Mouse (Mus musculus) testis, adult 2 months (tissue): ENCODE measurements around the gene Lztr1.

Experiments used
- CTCF ChIP-seq: fragments of 200-500 bp; IDR thresholded peaks from 2 replicates; pipeline ENCODE4 v1.5.1; 2012; ENCODE audit warnings: low read depth, mild to moderate bottlenecking, inconsistent platforms, low read length, moderate library complexity; ENCODE audit not compliant: control insufficient read depth, insufficient read depth, insufficient replicate concordance
- POLR2A ChIP-seq: fragments of 200-500 bp; IDR thresholded peaks from 2 replicates; pipeline ENCODE4 v1.6.1; 2012; ENCODE audit warnings: low read depth, mild to moderate bottlenecking, inconsistent platforms, low read length, moderate library complexity; ENCODE audit not compliant: control insufficient read depth

GRCm38 (mm10) chr16:17526223-17526622 lies 17.7 kb downstream of the Lztr1 start:
- TF ChIP-seq CTCF (no peak), POLR2A (no peak)
